Mouse (Mus musculus): ENCODE measurements at regions not wholly inside any gene's neighbourhood (a gene's known extent, or its start where the extent isn't known, plus 50 kb on each side); places are given as distances from the start of the nearest gene placed in this dataset.
"Not testable (repeated sequence)": the region's sequence is repeated elsewhere in the genome, so short reads cannot be mapped to it uniquely, and the experiment has no call there.

DNA sequence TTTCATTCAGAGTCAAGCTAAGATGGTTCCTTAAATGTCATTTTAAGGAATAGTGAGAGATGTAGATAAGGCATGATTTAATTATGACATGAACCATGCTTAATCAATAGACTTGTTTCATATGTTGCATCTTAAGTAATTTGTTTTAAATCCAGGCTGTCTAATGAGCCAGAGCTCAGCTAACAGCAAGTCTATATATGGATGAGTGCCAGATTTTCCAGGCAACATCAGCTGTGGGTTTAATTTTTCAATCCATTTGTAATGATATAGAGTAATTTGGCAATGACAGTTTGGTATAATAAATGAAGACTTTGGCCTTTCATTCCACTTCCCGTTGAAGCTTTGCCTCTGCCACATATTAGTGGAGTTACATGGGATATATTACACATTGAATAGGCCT is 677.3 kb upstream of the Sorcs1 start:
- DNase-seq, result no peak

GRCm38 (mm10) chr19:51340491-51340890 is 662.0 kb upstream of the Sorcs1 start:
- no peak for DNase-seq

GRCm38 (mm10) chr19:51330010-51330409 is 651.6 kb upstream of the Sorcs1 start:
- no peak for DNase-seq

DNA sequence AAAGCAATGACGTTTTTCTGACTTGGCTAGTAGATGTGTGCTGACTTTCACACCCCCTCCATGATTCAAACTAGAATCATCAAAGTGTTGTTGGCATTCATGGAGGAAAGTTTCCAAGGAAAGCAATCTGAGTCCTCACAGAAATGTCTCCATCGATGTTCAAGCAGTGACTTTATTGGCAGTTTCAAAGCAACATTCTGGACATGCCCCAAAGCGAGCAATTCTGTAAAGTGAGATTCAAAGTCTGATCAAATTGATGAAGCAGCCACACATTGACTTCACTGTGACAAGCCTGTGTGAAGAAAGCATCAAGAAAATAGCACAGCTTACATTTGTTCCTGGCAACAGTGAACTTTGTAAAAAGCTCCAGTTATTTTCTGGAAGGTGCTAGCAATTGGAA is 625.3 kb upstream of the Sorcs1 start:
- DNase-seq, result no peak

DNA sequence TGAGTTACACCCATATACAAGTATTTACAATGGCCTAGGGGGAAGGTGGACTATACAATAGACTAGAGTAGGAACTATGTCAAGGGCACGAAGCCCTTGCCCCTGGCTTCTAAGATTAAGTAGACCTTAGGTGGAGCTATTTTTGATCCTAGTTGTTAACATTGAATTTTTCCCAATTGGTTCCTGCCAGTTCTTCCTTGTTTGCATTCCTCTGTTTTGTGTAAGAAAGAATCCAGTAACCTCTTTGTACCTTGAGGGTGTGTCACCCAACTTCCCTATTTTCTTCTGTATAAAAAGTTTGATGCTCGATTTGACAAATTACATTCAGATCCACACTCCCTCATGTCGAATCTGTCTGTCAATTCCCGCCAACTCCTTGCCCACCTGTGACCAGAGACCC is 618.2 kb upstream of the Sorcs1 start:
- not testable (repeated sequence) for DNase-seq

DNA sequence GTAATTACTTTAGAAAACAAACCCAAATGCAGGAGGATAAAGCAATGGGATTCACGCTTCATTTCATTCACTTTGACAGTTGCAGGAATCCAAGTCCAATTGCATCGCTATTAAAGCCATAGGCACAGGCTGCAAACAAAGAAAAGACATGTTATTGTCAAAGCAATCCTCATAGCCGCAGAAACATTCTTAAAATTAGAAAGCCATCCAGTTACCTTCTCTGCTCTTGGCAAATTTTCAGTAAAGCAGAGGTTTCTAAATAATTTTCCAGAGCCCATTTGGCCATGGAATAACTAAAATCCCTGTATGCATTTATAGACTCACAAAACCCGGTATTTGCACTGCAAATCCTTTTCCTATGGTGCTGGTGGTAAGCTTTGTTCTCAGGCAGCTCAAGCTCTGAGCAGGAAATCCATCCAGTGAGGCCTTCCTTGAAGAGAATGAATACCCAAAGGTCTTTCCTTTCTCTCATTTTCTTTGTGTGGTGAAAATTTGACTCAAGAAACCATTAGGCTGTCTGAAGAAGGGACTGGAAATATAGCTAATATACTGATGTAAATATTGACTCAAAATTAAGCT is 590.6 kb upstream of the Sorcs1 start:
- DNase-seq, result no peak

DNA sequence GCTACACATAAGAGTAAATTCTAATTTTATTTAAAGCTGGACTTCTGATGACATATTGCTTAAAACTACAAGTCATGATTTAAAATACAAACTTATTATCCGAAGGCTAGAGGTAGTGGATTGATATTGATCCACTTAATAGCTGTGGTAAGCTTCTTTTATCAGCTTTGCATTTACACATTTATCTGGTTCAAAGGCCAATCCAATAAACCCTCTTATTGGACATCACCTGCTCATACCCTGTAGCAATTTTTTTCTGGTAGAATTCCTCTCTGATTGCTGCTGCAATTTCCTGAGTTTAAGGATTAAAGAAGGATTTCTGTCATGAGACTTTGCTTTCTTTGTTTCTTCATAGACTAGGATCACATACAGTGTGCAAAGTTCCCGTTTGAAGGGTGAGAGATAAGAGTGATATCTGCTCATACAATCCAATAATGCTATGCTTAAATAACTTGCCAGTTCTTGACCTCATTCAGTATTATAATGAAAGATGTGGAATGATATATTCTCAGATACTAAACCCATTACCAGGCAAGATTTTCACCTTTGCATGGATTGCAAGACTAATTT is 561.9 kb upstream of the Sorcs1 start:
- no peak for DNase-seq

DNA sequence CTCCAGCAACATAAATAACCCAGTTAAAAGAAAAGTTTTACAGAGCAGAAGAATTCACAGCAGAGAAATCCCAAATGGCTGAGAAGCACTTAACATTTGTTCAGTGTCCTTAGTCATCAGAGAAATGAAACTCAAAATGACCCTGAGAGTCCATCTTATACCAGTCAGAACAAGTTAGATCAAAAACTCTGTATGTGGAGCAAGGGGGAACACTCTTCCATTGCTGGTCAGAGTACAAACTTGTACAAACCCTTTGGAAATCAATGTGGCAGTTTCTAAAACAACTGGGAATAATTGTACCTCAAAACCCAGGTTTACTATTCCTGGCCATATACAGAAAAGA is 559.7 kb upstream of the Sorcs1 start:
- no peak for DNase-seq

- DNase-seq, result no peak
Observed at GRCm38 (mm10) chr19:51237509-51238180, 559.2 kb upstream of the Sorcs1 start.

DNA sequence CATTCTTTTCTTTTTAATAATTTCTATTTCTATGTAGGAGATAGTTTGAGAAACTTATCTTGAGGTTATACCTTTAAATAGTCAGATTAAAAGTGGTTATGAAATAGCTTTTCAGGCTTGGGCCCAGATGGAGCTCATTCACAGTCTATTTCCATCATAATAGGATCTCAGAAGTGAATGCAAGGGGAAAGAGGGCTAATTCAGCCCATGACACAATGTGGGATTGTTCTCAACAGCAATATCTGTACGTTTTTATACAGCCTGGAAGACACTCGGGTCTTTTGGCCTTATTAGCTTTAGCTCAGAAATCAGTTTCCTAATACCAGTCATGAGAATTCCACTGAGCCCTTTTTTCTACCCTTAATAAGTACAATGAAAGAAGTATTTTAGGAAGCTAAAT is 554.1 kb upstream of the Sorcs1 start:
- no peak for DNase-seq

GRCm38 (mm10) chr19:51226932-51227331 is 548.5 kb upstream of the Sorcs1 start:
- DNase-seq, result no peak

GRCm38 (mm10) chr19:51201391-51201790 is 522.9 kb upstream of the Sorcs1 start:
- peak; percentile 43 for DNase-seq

Data from adrenal gland, postnatal 10 days (tissue).